Mouse (Mus musculus): ENCODE data around the gene Auts2. TPM values are rescaled to one million over a fixed set of nuclear protein-coding genes. Genes with fewer than 3 reads are reported as not detected.

The Auts2 gene
- polyA plus RNA-seq, 1 experiment from 2014 or later, result 71.4 TPM

GRCm38 (mm10) chr5:132274098-132274898, 268.8 kb downstream of the Auts2 start:
- Histone ChIP-seq H3K36me3 (ENCODE audit: control insufficient read depth, insufficient read depth, low read length) (no peaks in the 10 kb centered on the region), H3K4me3 (ENCODE audit: low read depth, low read length) (no peak overlapping the region), H3K4me1 (replicated peaks; ENCODE audit: control insufficient read depth, insufficient read depth, low read length) (no peaks in the 10 kb centered on the region; the same call in 1 of the 2 replicates), H3K9ac (ENCODE audit: low read length) (no peak overlapping the region), H3K9me3 (ENCODE audit: control insufficient read depth, low read length) (no peaks in the 10 kb centered on the region), H3K4me2 (ENCODE audit: low read depth, low read length, severe bottlenecking) (no peak overlapping the region), H3K27ac (ENCODE audit: low read depth, low read length) (no peak overlapping the region), H3K27me3 (ENCODE audit: control insufficient read depth, insufficient read depth, low read length) (no peaks in the 10 kb centered on the region)
- DNase-seq (ENCODE audit: low spot score) (no peak), ATAC-seq (replicated peaks; ENCODE audit: low FRiP score) (no peak)
- WGBS, result 82% methylated on average over 15 of the region's 15 CpGs

GRCm38 (mm10) chr5:132272132-132272531, 271.0 kb downstream of the Auts2 start:
- no peaks in the 10 kb centered on the region for H3K36me3 ChIP-seq (ENCODE audit: control insufficient read depth, insufficient read depth, low read length)
- WGBS, result 84% methylated on average over 4 of the region's 4 CpGs
- no peak overlapping the region for H3K4me3 ChIP-seq (ENCODE audit: low read depth, low read length)
- H3K27me3 ChIP-seq (ENCODE audit: control insufficient read depth, insufficient read depth, low read length), result no peaks in the 10 kb centered on the region
- H3K9ac ChIP-seq (ENCODE audit: low read length), result no peak overlapping the region
- H3K27ac ChIP-seq (ENCODE audit: low read depth, low read length), result no peak overlapping the region
- no peak for ATAC-seq (replicated peaks; ENCODE audit: low FRiP score)
- no peaks in the 10 kb centered on the region for H3K9me3 ChIP-seq (ENCODE audit: control insufficient read depth, low read length)
- DNase-seq (ENCODE audit: low spot score), result no peak
- no peak overlapping the region for H3K4me2 ChIP-seq (ENCODE audit: low read depth, low read length, severe bottlenecking)
- peaks cover 6% of the 10 kb centered on the region for H3K4me1 ChIP-seq (replicated peaks; ENCODE audit: control insufficient read depth, insufficient read depth, low read length)

GRCm38 (mm10) chr5:132270896-132271295, 272.2 kb downstream of the Auts2 start:
- no peaks in the 10 kb centered on the region for H3K27me3 ChIP-seq (ENCODE audit: control insufficient read depth, insufficient read depth, low read length)
- no peak overlapping the region for H3K9ac ChIP-seq (ENCODE audit: low read length)
- no peaks in the 10 kb centered on the region for H3K36me3 ChIP-seq (ENCODE audit: control insufficient read depth, insufficient read depth, low read length)
- ATAC-seq (replicated peaks; ENCODE audit: low FRiP score), result no peak
- H3K4me3 ChIP-seq (ENCODE audit: low read depth, low read length), result no peak overlapping the region
- no peak overlapping the region for H3K27ac ChIP-seq (ENCODE audit: low read depth, low read length)
- DNase-seq (ENCODE audit: low spot score), result no peak
- no peak overlapping the region for H3K4me2 ChIP-seq (ENCODE audit: low read depth, low read length, severe bottlenecking)
- H3K9me3 ChIP-seq (ENCODE audit: control insufficient read depth, low read length), result no peaks in the 10 kb centered on the region
- 84% methylated on average over 1 of the region's 1 CpGs for WGBS
- H3K4me1 ChIP-seq (replicated peaks; ENCODE audit: control insufficient read depth, insufficient read depth, low read length), result peaks cover 6% of the 10 kb centered on the region

GRCm38 (mm10) chr5:132270074-132270473, 273.1 kb downstream of the Auts2 start:
- no peak for DNase-seq (ENCODE audit: low spot score)
- no peaks in the 10 kb centered on the region for H3K27me3 ChIP-seq (ENCODE audit: control insufficient read depth, insufficient read depth, low read length)
- H3K4me1 ChIP-seq (replicated peaks; ENCODE audit: control insufficient read depth, insufficient read depth, low read length), result peaks cover 10% of the 10 kb centered on the region
- H3K9ac ChIP-seq (ENCODE audit: low read length), result no peak overlapping the region
- no peak overlapping the region for H3K4me2 ChIP-seq (ENCODE audit: low read depth, low read length, severe bottlenecking)
- ATAC-seq (replicated peaks; ENCODE audit: low FRiP score), result no peak
- H3K9me3 ChIP-seq (ENCODE audit: control insufficient read depth, low read length), result no peaks in the 10 kb centered on the region
- H3K4me3 ChIP-seq (ENCODE audit: low read depth, low read length), result no peak overlapping the region
- H3K27ac ChIP-seq (ENCODE audit: low read depth, low read length), result no peak overlapping the region
- no peaks in the 10 kb centered on the region for H3K36me3 ChIP-seq (ENCODE audit: control insufficient read depth, insufficient read depth, low read length)
- WGBS, result 92% methylated on average over 3 of the region's 3 CpGs

GRCm38 (mm10) chr5:132268351-132268967, 274.7 kb downstream of the Auts2 start:
- Histone ChIP-seq H3K4me1 (replicated peaks; ENCODE audit: control insufficient read depth, insufficient read depth, low read length) (peaks cover 11% of the 10 kb centered on the region), H3K4me3 (ENCODE audit: low read depth, low read length) (no peak overlapping the region), H3K9ac (ENCODE audit: low read length) (no peak overlapping the region), H3K9me3 (ENCODE audit: control insufficient read depth, low read length) (no peaks in the 10 kb centered on the region), H3K27me3 (ENCODE audit: control insufficient read depth, insufficient read depth, low read length) (no peaks in the 10 kb centered on the region), H3K4me2 (ENCODE audit: low read depth, low read length, severe bottlenecking) (no peak overlapping the region), H3K36me3 (ENCODE audit: control insufficient read depth, insufficient read depth, low read length) (no peaks in the 10 kb centered on the region), H3K27ac (ENCODE audit: low read depth, low read length) (no peak overlapping the region)
- ATAC-seq (replicated peaks; ENCODE audit: low FRiP score) (no peak), DNase-seq (ENCODE audit: low spot score) (no peak)
- WGBS, result 32% methylated on average over 6 of the region's 6 CpGs

GRCm38 (mm10) chr5:132265015-132265414, 278.1 kb downstream of the Auts2 start:
- no peak for ATAC-seq (replicated peaks; ENCODE audit: low FRiP score)
- Histone ChIP-seq H3K9ac (ENCODE audit: low read length) (no peak overlapping the region), H3K4me3 (ENCODE audit: low read depth, low read length) (no peak overlapping the region), H3K27ac (ENCODE audit: low read depth, low read length) (no peak overlapping the region), H3K4me1 (replicated peaks; ENCODE audit: control insufficient read depth, insufficient read depth, low read length) (peaks cover 11% of the 10 kb centered on the region), H3K4me2 (ENCODE audit: low read depth, low read length, severe bottlenecking) (no peak overlapping the region), H3K36me3 (ENCODE audit: control insufficient read depth, insufficient read depth, low read length) (no peaks in the 10 kb centered on the region), H3K27me3 (ENCODE audit: control insufficient read depth, insufficient read depth, low read length) (no peaks in the 10 kb centered on the region), H3K9me3 (ENCODE audit: control insufficient read depth, low read length) (no peaks in the 10 kb centered on the region)
- no peak for DNase-seq (ENCODE audit: low spot score)
- 50% methylated on average over 1 of the region's 1 CpGs for WGBS

- no peak for ATAC-seq (replicated peaks; ENCODE audit: low FRiP score)
- no peaks in the 10 kb centered on the region for H3K36me3 ChIP-seq (ENCODE audit: control insufficient read depth, insufficient read depth, low read length)
- no peak overlapping the region for H3K4me3 ChIP-seq (ENCODE audit: low read depth, low read length)
- peaks cover 5% of the 10 kb centered on the region; the same call in 1 of the 2 replicates for H3K4me1 ChIP-seq (replicated peaks; ENCODE audit: control insufficient read depth, insufficient read depth, low read length)
- H3K27ac ChIP-seq (ENCODE audit: low read depth, low read length), result no peak overlapping the region
- H3K9me3 ChIP-seq (ENCODE audit: control insufficient read depth, low read length), result no peaks in the 10 kb centered on the region
- H3K27me3 ChIP-seq (ENCODE audit: control insufficient read depth, insufficient read depth, low read length), result no peaks in the 10 kb centered on the region
- H3K4me2 ChIP-seq (ENCODE audit: low read depth, low read length, severe bottlenecking), result no peak overlapping the region
- 100% methylated on average over 1 of the region's 1 CpGs for WGBS
- no peak overlapping the region for H3K9ac ChIP-seq (ENCODE audit: low read length)
- no peak for DNase-seq (ENCODE audit: low spot score)
These were observed 281.4 kb downstream of the Auts2 start for GRCm38 (mm10) chr5:132261750-132262149.

- ATAC-seq (replicated peaks; ENCODE audit: low FRiP score) (no peak), DNase-seq (ENCODE audit: low spot score) (no peak)
- Histone ChIP-seq H3K9ac (ENCODE audit: low read length) (no peak overlapping the region), H3K9me3 (ENCODE audit: control insufficient read depth, low read length) (no peaks in the 10 kb centered on the region), H3K4me1 (replicated peaks; ENCODE audit: control insufficient read depth, insufficient read depth, low read length) (no peaks in the 10 kb centered on the region), H3K27ac (ENCODE audit: low read depth, low read length) (no peak overlapping the region), H3K27me3 (ENCODE audit: control insufficient read depth, insufficient read depth, low read length) (no peaks in the 10 kb centered on the region), H3K36me3 (ENCODE audit: control insufficient read depth, insufficient read depth, low read length) (no peaks in the 10 kb centered on the region), H3K4me3 (ENCODE audit: low read depth, low read length) (no peak overlapping the region), H3K4me2 (ENCODE audit: low read depth, low read length, severe bottlenecking) (no peak overlapping the region)
- 94% methylated on average over 11 of the region's 11 CpGs for WGBS
These were observed 284.3 kb downstream of the Auts2 start for GRCm38 (mm10) chr5:132258882-132259281.

- no peak overlapping the region for H3K4me3 ChIP-seq (ENCODE audit: low read depth, low read length)
- ATAC-seq (replicated peaks; ENCODE audit: low FRiP score) (no peak), DNase-seq (ENCODE audit: low spot score) (no peak)
- H3K4me1 ChIP-seq (replicated peaks; ENCODE audit: control insufficient read depth, insufficient read depth, low read length), result no peaks in the 10 kb centered on the region
- H3K36me3 ChIP-seq (ENCODE audit: control insufficient read depth, insufficient read depth, low read length), result no peaks in the 10 kb centered on the region
- H3K9ac ChIP-seq (ENCODE audit: low read length), result no peak overlapping the region
- H3K27me3 ChIP-seq (ENCODE audit: control insufficient read depth, insufficient read depth, low read length), result no peaks in the 10 kb centered on the region
- H3K4me2 ChIP-seq (ENCODE audit: low read depth, low read length, severe bottlenecking), result no peak overlapping the region
- no peaks in the 10 kb centered on the region for H3K9me3 ChIP-seq (ENCODE audit: control insufficient read depth, low read length)
- 87% methylated on average over 8 of the region's 8 CpGs for WGBS
- no peak overlapping the region for H3K27ac ChIP-seq (ENCODE audit: low read depth, low read length)
These were observed 287.6 kb downstream of the Auts2 start for GRCm38 (mm10) chr5:132255579-132255978.

Measured in forebrain, embryonic 11.5 days (tissue).